Mouse (Mus musculus): ENCODE measurements around the gene 1700011L22Rik. TPM values are rescaled to one million over a fixed set of nuclear protein-coding genes. Genes with fewer than 3 reads are reported as not detected.

The 1700011L22Rik gene
- polyA plus RNA-seq, 1 experiment = not detected

- TF ChIP-seq GATA1 (IDR thresholded peaks at IDR 0.05; ENCODE audit: low read length) = no peak
These were observed 87.1 kb downstream of the 1700011L22Rik start for GRCm38 (mm10) chr8:79161172-79161778.

Other genes with a start within 250 kb of the 1700011L22Rik start
- 2.2 and 3.0 TPM in 2 replicates for gene Zfp827, start 220.1 kb downstream of the 1700011L22Rik start, polyA plus RNA-seq (2012)
- gene Mmaa, start 46.4 kb upstream of the 1700011L22Rik start, polyA plus RNA-seq (2012) = 0.39 and 0.52 TPM in 2 replicates
- 0.51 and 0.94 TPM in 2 replicates for gene Smad1, start 150.9 kb upstream of the 1700011L22Rik start, polyA plus RNA-seq (2012)

All from G1E-ER4 (cell line).